In genomic region chr17:86827391-86828165, GRCm38 (mm10) we compare ENCODE assay signal across 12 mouse cellular contexts.
"Had no signal": no experiment of that assay in that cellular context is flagged by ENCODE, and none has a peak within 500 bp of the region (broad histone marks: within the 10 kb centered on the region; RNA-seq: fewer than 3 reads in every experiment).

No protein-coding gene starts in this region.

- DNase-seq: kidney, adult 2 months; right cerebral cortex, postnatal 14 days had no signal

- H3K4me2 ChIP-seq: limb, embryonic 12.5 days; lung, embryonic 15.5 days; midbrain, embryonic 12.5 days; stomach, embryonic 15.5 days had no signal

- H3K9me3 ChIP-seq: limb, embryonic 12.5 days; lung, embryonic 15.5 days; megakaryocyte, embryonic 14.5 days; midbrain, embryonic 12.5 days; stomach, embryonic 15.5 days had no signal

- H3K36me3 ChIP-seq: limb, embryonic 12.5 days; lung, embryonic 15.5 days; midbrain, embryonic 12.5 days; stomach, embryonic 15.5 days had no signal

- H3K9ac ChIP-seq: limb, embryonic 12.5 days; liver, embryonic 14.5 days; lung, embryonic 15.5 days; midbrain, embryonic 12.5 days; stomach, embryonic 15.5 days had no signal

- ATAC-seq: inflammation-experienced regulatory T-cells, adult 6 months; midbrain, embryonic 16.5 days had no signal

- H3K4me3 ChIP-seq: left cerebral cortex, adult 2 months; limb, embryonic 12.5 days; lung, embryonic 15.5 days; megakaryocyte, embryonic 14.5 days; midbrain, embryonic 12.5 days; stomach, embryonic 15.5 days had no signal

- H3K27me3 ChIP-seq: limb, embryonic 12.5 days; lung, embryonic 15.5 days; midbrain, embryonic 12.5 days; stomach, embryonic 15.5 days had no signal

- H3K4me1 ChIP-seq: lung, embryonic 15.5 days; midbrain, embryonic 12.5 days; stomach, embryonic 15.5 days had no signal

- H3K27ac ChIP-seq: left cerebral cortex, adult 2 months; limb, embryonic 12.5 days; liver, embryonic 14.5 days; lung, embryonic 15.5 days; macrophage; midbrain, embryonic 12.5 days; stomach, embryonic 15.5 days had no signal
